Mouse (Mus musculus): ENCODE measurements around the gene Cd22.

Cd22 gene

DNA sequence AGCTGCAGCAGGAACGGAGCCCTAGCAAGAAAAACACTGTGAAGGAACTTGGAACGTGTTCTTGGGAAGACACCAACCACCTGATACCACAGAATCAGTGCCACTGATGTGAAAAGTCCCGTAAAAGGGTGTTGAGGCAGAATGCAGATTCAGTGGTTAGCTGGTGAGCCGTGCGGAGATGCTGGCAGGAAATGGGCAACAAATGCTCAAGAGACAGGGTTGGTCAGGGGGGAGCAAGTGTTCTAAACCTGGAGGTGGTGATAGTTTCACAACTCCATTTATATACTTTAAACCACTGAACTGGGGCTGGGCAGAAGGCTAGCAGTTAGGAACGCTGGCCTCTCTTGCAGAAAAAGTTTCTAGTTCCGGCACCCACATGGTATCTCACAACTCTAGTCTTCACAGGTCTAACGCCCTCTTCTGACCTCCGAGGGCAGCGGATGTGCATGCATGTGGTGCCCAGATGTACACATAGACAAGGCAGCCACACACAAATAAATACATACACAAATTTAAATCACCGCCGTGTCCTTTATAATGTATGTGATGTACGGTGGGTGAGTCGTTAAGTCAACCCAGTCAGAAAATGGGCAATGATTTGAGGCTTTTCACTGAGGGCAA lies 7.5 kb upstream of the Cd22 start:
- no peaks in the 10 kb centered on the region; the same call in 1 of the 2 replicates for H3K4me1 ChIP-seq (replicated peaks; ENCODE audit: low read depth, low read length)
- no peaks in the 10 kb centered on the region for H3K9me3 ChIP-seq (ENCODE audit: low read length)
- no peaks in the 10 kb centered on the region for H3K36me3 ChIP-seq (ENCODE audit: insufficient read depth, low read length)
- no peak overlapping the region for H3K4me3 ChIP-seq (replicated peaks; ENCODE audit: low read length)
- TF ChIP-seq NANOG (IDR thresholded peaks at IDR 0.05; ENCODE audit: borderline replicate concordance, low read length): no peak
- TF ChIP-seq POU5F1 (IDR thresholded peaks at IDR 0.05; ENCODE audit: borderline replicate concordance, low read length): no peak
- no peak for TF ChIP-seq CTCF (conservative IDR thresholded peaks at IDR 0.05; ENCODE audit: low read length)
- H3K27me3 ChIP-seq (ENCODE audit: insufficient read depth, low read length): peaks cover 4% of the 10 kb centered on the region

DNA sequence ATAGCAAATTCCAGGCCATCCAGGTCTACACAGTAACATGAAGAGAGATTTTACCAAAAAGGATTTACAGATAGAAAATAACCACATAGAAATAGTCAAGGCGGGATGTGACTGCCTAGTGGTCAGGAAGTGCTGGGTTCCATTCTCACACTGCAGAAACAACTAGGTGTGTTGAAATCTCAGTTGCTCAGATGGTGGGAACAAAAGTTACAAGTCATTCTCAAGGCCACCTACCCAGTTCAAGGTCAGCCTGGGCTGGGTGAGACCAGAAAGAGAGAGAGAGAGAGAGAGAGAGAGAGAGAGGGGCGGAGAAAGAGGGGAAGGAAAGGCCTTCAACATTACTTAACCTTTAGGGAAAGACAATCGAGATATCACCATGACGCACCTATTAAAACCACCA lies 6.7 kb upstream of the Cd22 start:
- Histone ChIP-seq H3K4me1 (replicated peaks; ENCODE audit: low read depth, low read length) (no peaks in the 10 kb centered on the region), H3K36me3 (ENCODE audit: insufficient read depth, low read length) (no peaks in the 10 kb centered on the region), H3K27me3 (ENCODE audit: insufficient read depth, low read length) (no peaks in the 10 kb centered on the region), H3K9me3 (ENCODE audit: low read length) (peaks cover 6% of the 10 kb centered on the region), H3K4me3 (replicated peaks; ENCODE audit: low read length) (no peak overlapping the region)
- no peak for TF ChIP-seq CTCF (conservative IDR thresholded peaks at IDR 0.05; ENCODE audit: low read length)
- no peak for TF ChIP-seq POU5F1 (IDR thresholded peaks at IDR 0.05; ENCODE audit: borderline replicate concordance, low read length)
- TF ChIP-seq NANOG (IDR thresholded peaks at IDR 0.05; ENCODE audit: borderline replicate concordance, low read length): no peak

DNA sequence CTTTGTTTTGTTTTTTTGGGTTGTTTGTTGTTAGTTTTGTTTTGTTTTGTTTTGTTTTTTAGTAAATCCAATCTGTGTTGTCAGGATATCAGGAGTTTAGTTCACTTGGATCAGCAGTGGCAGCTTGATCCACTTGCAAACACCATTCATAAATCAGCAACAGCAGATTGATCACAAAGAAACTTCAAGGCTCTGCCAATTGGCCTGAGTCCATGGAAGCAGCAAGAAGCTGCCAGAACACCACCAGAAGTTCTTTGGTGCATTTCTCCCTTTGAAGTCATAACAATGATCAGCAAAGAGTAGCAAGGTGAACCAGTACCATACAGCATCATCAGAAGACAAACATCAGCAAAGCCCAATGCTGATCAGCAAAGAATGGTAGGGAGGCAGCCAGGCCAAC lies 3.9 kb upstream of the Cd22 start:
- Histone ChIP-seq H3K36me3 (ENCODE audit: insufficient read depth, low read length) (no peaks in the 10 kb centered on the region), H3K27me3 (ENCODE audit: insufficient read depth, low read length) (no peaks in the 10 kb centered on the region), H3K4me1 (replicated peaks; ENCODE audit: low read depth, low read length) (no peaks in the 10 kb centered on the region; the same call in 1 of the 2 replicates), H3K4me3 (replicated peaks; ENCODE audit: low read length) (no peak overlapping the region), H3K9me3 (ENCODE audit: low read length) (peaks cover 6% of the 10 kb centered on the region)
- TF ChIP-seq NANOG (IDR thresholded peaks at IDR 0.05; ENCODE audit: borderline replicate concordance, low read length) (no peak), CTCF (conservative IDR thresholded peaks at IDR 0.05; ENCODE audit: low read length) (no peak), POU5F1 (IDR thresholded peaks at IDR 0.05; ENCODE audit: borderline replicate concordance, low read length) (no peak)

DNA sequence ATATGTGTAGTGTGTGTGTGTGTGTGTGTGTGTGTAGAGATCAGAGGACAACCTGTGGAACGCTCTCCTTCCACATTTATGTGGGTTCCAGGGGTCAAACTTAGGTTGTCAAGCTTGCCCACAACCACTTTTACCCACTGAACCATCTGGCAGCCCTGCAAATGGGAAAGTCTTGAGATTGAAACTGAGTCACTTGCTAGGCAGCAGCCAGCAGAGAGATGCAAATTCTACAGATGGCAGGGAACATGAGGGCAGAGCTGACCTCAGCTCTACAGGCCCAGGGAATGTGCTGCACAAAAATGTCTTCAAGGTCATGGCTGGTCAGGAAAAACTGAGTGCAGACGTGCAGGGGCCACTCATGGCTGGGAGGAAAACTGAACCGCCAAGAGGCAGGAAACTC lies 1.2 kb upstream of the Cd22 start:
- Histone ChIP-seq H3K27me3 (ENCODE audit: insufficient read depth, low read length) (no peaks in the 10 kb centered on the region), H3K4me3 (replicated peaks; ENCODE audit: low read length) (no peak overlapping the region), H3K9me3 (ENCODE audit: low read length) (peaks cover 6% of the 10 kb centered on the region), H3K36me3 (ENCODE audit: insufficient read depth, low read length) (no peaks in the 10 kb centered on the region), H3K4me1 (replicated peaks; ENCODE audit: low read depth, low read length) (peaks cover 8% of the 10 kb centered on the region)
- TF ChIP-seq POU5F1 (IDR thresholded peaks at IDR 0.05; ENCODE audit: borderline replicate concordance, low read length) (no peak), NANOG (IDR thresholded peaks at IDR 0.05; ENCODE audit: borderline replicate concordance, low read length) (no peak), CTCF (conservative IDR thresholded peaks at IDR 0.05; ENCODE audit: low read length) (no peak)

DNA sequence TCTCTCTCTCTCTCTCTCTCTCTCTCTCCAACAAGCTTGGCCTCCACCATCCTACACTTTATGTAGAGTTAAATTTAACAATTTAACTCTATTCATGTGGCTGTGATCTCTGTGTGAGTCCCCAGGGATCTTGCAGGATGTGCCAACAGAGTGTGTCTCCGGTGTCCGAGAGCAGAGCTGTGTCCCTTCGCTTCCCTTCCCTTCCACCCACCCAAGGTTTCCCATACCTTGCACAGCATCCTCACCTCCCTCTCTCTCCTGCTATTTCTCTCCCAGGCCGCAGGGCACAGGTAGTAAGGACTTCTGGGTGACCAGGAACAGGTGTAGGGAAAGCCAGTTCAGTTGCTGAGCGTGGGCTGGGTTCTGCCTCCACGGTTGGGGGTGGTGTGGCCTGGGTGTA lies 1.2 kb downstream of the Cd22 start:
- peaks cover 8% of the 10 kb centered on the region for H3K4me1 ChIP-seq (replicated peaks; ENCODE audit: low read depth, low read length)
- no peak overlapping the region for H3K4me3 ChIP-seq (replicated peaks; ENCODE audit: low read length)
- peaks cover 6% of the 10 kb centered on the region for H3K27me3 ChIP-seq (ENCODE audit: insufficient read depth, low read length)
- H3K36me3 ChIP-seq (ENCODE audit: insufficient read depth, low read length): no peaks in the 10 kb centered on the region
- TF ChIP-seq POU5F1 (IDR thresholded peaks at IDR 0.05; ENCODE audit: borderline replicate concordance, low read length) (no peak), NANOG (IDR thresholded peaks at IDR 0.05; ENCODE audit: borderline replicate concordance, low read length) (no peak), CTCF (conservative IDR thresholded peaks at IDR 0.05; ENCODE audit: low read length) (no peak)
- peaks cover 6% of the 10 kb centered on the region for H3K9me3 ChIP-seq (ENCODE audit: low read length)

DNA sequence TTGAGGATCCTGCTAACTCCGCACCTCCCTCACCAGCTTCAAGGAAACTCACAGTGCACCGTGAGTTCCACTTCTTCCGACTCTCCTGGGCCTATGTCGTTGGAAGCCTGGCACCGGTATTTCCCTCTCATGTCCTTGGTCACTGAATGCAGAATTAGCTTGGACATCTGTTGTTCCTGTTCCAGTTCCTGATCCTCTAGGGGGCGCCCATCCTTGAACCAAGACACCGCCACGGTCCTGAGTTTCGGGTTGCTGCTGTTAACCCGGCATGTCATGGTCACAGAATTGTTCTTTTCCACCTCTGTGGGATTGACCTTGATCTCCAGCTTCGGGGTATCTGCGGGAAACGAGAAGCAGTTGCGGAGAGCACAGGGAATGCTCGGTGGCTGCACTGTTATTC lies 7.1 kb downstream of the Cd22 start:
- H3K27me3 ChIP-seq (ENCODE audit: insufficient read depth, low read length): peaks cover 29% of the 10 kb centered on the region
- peak overlapping the region; percentile 66 for H3K4me3 ChIP-seq (replicated peaks; ENCODE audit: low read length)
- H3K9me3 ChIP-seq (ENCODE audit: low read length): no peaks in the 10 kb centered on the region
- H3K36me3 ChIP-seq (ENCODE audit: insufficient read depth, low read length): no peaks in the 10 kb centered on the region
- no peak for TF ChIP-seq POU5F1 (IDR thresholded peaks at IDR 0.05; ENCODE audit: borderline replicate concordance, low read length)
- TF ChIP-seq CTCF (conservative IDR thresholded peaks at IDR 0.05; ENCODE audit: low read length): peak; percentile 64
- H3K4me1 ChIP-seq (replicated peaks; ENCODE audit: low read depth, low read length): peaks cover 20% of the 10 kb centered on the region

DNA sequence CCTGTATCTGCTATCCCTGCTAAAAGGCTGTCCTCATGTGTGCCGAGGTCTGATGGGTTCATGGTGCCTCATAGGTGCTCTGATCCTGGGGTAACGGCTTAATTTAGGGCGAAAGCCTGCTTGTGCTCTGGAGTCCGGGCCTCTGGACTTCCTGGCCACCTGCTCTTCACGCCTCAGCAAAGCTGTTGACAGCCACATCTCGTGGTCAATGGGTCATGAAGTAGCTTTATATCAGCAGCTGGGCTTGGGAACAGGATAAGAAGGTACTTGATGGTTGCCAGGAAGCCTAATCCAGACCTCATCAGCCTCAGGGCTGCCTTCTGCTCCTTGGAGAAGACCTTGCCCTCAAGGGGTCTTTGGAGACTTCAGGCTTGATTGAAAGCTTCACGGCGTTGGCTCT lies 16.8 kb downstream of the Cd22 start:
- TF ChIP-seq NANOG (IDR thresholded peaks at IDR 0.05; ENCODE audit: borderline replicate concordance, low read length) (no peak), CTCF (conservative IDR thresholded peaks at IDR 0.05; ENCODE audit: low read length) (no peak), POU5F1 (IDR thresholded peaks at IDR 0.05; ENCODE audit: borderline replicate concordance, low read length) (no peak)
- peaks cover 15% of the 10 kb centered on the region for H3K27me3 ChIP-seq (ENCODE audit: insufficient read depth, low read length)
- H3K36me3 ChIP-seq (ENCODE audit: insufficient read depth, low read length): no peaks in the 10 kb centered on the region
- H3K4me3 ChIP-seq (replicated peaks; ENCODE audit: low read length): no peak overlapping the region
- H3K9me3 ChIP-seq (ENCODE audit: low read length): no peaks in the 10 kb centered on the region
- H3K4me1 ChIP-seq (replicated peaks; ENCODE audit: low read depth, low read length): peaks cover 39% of the 10 kb centered on the region

DNA sequence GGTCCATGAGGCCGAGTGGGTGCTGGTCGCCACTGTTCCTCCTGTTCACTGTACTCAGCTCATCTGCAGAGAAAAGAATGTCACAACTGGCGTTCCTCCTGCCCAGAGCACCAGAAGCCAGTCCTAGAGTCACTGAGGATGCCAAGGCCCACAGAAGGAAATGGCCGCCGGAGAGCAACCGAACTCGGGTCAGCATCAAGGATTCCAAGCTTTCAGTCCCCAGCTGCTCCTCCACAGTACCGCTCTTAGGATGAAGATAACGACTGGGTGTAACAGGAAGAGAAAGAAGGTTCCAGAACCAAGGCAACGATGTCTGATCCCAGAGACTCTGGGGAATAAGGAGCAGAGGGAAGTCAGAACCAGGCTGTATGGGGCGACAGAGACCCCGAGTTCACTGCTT lies 18.7 kb downstream of the Cd22 start, which contains the start of gene Ffar1:
Gene Ffar1 (minus strand): TSS at position 101 of the 400 bp plus-strand sequence.
- Histone ChIP-seq H3K4me1 (replicated peaks; ENCODE audit: low read depth, low read length) (peaks cover 27% of the 10 kb centered on the region), H3K4me3 (replicated peaks; ENCODE audit: low read length) (peak within 1 kb of the TSS; percentile 68), H3K36me3 (ENCODE audit: insufficient read depth, low read length) (no peaks in the 10 kb centered on the region), H3K27me3 (ENCODE audit: insufficient read depth, low read length) (peaks cover 15% of the 10 kb centered on the region), H3K9me3 (ENCODE audit: low read length) (no peaks in the 10 kb centered on the region)
- no peak for TF ChIP-seq POU5F1 (IDR thresholded peaks at IDR 0.05; ENCODE audit: borderline replicate concordance, low read length)
- no peak for TF ChIP-seq CTCF (conservative IDR thresholded peaks at IDR 0.05; ENCODE audit: low read length)
- no peak for TF ChIP-seq NANOG (IDR thresholded peaks at IDR 0.05; ENCODE audit: borderline replicate concordance, low read length)

All from E14TG2a.4 (cell line).